Mouse (Mus musculus): Measurements from ENCODE around the gene Thop1. TPM values are rescaled to one million over a fixed set of nuclear protein-coding genes. Genes with fewer than 3 reads are reported as not detected.
"Not testable (repeated sequence)": the region's sequence is repeated elsewhere in the genome, so short reads cannot be mapped to it uniquely, and the experiment has no call there.

Gene Thop1
- polyA plus RNA-seq, 1 experiment from 2014 or later = 20.1 TPM

DNA sequence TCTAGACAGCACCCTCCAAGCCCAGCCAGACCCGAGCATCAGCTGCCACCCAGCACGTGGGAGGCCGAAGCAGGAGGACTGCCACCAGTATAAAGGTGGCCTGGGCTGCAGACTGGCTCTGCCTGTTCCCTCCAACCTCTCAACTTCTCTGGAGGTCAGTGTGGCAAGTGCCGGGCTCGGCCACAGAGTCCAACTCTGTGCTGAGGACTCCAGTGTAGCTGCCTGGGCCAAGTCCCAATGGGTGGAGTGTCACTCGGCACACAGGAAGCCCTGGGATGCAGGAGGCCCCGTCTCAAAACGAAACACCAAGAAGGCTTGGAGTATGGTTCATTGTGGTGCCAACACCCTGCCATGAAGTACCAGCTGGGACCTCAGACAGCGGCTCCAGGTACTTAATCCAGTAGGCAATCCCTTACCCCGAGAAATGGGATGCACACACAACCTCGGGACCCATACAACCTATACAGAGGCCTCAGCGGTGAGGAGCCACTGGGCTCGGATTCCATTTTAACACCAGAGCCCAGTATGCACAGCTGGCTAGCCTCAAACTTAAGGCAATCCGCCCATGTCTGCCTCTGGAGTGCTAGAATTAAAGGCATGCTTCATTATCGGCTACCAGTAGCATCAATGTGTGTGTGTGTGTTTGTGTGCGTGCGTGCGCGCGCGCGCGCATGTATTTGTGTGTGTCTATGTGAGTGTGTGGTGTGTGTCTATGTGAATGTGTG, 12.3 kb upstream of the Thop1 start:
- no peak for DNase-seq (ENCODE audit: low spot score)

DNA sequence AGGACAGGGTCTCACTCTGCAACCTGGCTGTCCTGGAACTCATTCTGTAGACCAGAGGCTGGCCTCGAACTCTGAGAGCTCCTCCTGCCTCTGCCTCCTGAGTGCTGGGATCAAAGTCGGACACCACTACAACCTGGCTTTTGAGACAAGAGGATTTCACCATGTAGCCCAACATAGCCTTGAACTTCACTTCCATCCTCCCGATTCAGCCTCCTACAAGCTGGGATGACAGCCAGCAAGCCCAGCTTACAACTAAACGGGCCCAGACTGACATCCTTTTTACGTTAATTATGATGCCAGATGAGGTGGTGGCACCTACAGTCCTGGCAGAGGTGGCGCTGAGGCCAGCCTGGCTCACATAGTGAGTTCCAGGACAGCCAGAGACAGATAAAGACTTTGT, 10.9 kb upstream of the Thop1 start:
- no peak for DNase-seq (ENCODE audit: low spot score)

DNA sequence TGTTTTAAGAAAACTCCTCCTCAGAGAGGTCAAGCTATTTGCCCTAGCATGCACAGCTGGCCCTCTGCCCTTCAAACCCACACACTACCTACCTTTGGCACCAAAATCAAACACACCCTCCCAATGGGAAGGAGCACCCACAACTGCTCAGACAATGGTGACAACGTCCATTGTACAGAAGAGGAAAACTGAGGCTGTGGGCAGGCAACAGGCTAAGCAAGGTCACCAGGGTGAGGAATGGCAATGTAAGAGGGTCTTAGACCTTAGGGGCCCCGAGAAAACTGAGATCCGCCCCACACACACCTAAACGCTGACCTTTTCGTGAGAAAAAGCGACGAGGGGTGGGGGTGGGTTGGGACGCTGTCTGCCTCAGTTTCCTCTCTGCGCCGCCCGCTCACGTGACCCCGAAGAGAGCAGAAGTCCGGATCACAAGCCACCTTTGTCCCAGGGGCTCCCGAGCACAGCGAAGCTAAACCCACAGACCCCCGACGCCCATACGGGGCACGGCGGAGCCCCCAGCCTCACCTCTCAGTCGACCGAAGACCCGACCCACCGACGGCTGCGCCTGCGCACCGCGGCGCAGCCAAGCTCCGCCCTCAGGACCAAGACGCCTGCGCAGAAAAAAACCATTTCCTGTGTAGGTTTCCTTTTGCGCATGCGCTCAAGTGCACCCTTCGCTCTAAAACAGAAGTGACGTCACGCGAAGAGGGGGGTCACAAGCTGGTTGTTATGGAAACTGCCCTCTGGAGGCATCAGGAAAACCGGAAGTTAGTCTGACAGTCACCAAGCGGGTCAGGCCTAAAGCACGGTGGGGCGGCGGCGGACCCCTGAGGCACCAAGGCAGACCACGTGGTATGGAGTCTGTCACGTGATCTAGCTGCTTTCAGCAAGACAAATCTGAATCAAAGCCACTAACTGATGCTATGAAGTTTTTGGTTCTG, 10.0 kb upstream of the Thop1 start, which contains the start of gene Sgta:
TSS of gene Sgta (minus strand) at position 579 of the 941 bp plus-strand sequence.
- DNase-seq (ENCODE audit: low spot score) = peak; percentile 99

DNA sequence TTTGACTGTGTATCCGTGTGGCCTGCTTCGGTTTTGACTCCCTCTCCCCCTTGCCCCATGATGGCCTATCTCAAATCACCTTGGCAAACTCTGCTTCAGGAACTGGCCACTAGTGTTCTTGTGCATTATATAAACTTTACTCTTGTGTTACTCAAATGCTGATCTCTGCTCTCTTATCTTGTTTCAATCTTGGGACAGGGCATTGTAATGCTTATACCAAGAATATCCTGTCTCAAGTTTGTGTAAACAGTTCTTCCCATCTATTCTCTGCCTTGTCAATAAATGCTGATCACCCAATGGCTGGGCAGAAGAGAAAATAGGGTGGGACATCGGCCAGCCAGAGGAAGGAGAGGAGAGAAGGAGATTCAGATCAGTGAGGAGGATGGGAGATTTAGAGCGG, 7.1 kb upstream of the Thop1 start:
- DNase-seq (ENCODE audit: low spot score) = no peak

DNA sequence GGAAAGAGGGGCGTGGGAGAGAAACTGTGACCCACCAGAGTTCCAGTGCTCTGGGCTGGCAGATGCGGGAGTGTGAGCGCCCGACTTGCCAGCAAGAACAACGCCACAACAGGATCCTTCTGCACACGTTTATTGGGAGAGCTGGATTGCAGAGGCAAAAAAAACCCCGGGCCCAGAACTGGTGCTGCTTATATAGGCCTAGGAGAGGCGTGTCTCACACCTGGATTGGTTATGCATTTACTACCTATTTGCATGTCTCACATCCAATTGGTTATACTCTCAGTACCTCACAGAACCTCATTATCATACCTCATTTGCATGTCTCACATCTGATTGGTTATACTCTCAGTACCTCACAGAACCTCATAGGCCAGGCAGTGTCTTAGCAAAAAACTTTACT, 5.3 kb upstream of the Thop1 start:
- not testable (repeated sequence) for DNase-seq (ENCODE audit: low spot score)

DNA sequence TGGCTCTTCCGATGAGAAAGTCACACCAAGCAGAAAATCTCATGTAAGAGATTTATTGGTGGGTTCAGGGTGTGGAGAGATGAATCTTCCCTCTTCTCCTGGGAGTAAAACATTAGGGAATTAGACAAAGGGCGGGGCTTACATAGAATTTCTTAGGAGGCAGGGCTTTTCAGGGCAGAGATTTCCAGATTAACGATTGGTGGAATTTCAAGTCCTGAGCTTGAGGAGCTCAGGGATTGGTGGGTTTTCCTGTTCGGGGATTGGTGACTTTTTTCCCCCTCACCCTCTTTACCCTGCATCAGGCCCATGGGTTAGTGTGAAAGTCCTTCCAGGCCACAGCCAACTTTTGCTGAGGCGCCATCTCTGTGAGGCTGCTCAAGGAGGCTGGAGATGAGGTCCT, 1.1 kb upstream of the Thop1 start:
- no peak for DNase-seq (ENCODE audit: low spot score)

DNA sequence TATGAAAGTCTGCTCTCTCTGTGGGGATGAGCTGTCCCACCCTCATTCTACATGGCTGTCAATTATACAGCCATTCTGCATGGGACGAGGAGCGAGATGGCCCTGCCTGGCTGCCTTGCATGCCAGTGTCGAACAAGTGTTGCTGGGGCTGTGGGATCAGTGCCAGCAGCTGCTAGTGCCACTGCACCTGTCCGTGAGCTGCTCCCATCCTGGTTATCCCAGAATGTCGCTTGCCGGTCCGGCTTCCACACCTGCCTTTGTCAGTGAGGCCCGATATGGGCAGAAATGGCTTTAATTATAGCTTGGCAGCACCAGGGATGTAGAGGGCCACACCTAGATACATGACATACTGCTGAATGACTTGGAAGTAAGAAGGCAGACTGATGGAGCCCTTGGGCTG, 2.5 kb downstream of the Thop1 start:
- DNase-seq (ENCODE audit: low spot score) = no peak

DNA sequence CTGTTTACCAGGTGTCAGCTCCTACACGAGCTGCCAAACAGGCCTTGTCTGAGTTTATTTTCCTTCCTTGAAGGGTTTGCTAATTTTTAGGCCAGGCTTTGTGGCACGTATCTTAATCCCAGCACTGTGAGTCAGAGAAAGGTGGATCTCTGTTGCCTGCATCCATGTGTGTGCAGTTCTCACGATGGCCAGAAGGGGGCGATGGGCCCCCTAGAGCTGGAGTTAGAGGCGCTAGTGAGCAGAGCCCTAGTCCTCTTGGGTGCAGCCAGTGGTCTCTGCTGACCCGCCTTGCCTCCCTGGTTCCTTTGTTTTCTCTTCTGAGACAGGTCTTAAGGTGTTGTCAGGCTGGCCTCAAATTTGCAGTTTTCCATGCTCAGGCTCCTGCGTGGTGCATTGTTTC, 3.6 kb downstream of the Thop1 start:
- peak; percentile 30 for DNase-seq (ENCODE audit: low spot score)

DNA sequence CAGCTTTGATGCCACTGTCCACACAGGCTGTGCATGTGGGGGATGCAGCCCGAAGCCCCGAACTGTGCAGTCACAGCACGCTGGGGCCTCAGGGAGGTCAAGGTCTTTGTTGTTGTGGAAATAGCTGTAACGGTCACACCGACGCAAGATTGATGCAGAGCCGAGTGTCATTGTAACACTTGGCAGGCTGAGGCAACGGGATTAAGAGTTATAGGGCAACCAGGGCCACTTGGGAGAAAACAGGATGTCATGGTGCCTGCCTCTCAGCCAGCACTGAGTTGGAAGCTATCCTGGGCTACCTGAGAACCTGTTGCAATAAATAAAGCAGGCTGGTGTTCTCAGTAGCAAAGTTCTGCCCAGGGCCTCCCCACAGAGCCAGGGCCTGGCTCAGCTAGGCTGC, 5.9 kb downstream of the Thop1 start:
- DNase-seq (ENCODE audit: low spot score) = no peak

DNA sequence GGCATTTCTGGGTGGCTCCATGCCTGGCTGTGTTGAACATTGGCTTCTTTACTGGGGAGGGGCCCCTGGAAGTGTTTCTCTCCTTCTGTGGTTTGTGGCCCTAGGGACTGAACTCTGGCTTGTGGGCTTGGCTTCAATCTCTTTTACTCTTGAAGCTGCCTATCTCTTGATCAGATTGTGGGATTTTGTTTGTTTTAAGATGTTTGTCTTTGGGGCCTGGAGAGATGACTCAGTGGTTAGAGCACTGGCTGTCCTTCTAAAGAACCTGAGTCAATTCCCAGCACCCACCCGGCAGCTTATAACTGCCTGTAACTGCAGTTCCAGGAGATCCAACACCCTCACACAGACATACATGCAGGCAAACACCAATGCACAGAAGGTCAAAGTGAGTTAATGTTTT, 6.5 kb downstream of the Thop1 start:
- DNase-seq (ENCODE audit: low spot score) = no peak

DNA sequence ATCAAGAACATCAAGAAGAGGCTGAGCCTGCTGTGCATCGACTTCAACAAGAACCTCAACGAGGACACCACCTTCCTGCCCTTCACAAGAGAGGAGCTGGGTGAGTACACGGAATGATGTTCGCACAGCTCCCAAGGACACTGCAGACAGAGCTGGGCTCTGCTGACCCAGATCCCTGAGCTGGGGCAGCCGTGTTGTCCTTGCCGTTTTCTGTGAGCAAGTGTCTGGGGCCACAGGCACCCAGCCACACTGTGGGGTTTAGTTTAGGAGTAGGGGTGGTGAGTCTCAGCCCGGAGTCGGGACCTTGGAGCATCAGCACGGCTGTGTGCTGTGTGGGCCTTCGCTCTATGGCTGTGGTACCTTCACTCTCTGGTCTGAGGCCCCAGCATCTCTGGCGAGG, 8.1 kb downstream of the Thop1 start:
- no peak for DNase-seq (ENCODE audit: low spot score)

DNA sequence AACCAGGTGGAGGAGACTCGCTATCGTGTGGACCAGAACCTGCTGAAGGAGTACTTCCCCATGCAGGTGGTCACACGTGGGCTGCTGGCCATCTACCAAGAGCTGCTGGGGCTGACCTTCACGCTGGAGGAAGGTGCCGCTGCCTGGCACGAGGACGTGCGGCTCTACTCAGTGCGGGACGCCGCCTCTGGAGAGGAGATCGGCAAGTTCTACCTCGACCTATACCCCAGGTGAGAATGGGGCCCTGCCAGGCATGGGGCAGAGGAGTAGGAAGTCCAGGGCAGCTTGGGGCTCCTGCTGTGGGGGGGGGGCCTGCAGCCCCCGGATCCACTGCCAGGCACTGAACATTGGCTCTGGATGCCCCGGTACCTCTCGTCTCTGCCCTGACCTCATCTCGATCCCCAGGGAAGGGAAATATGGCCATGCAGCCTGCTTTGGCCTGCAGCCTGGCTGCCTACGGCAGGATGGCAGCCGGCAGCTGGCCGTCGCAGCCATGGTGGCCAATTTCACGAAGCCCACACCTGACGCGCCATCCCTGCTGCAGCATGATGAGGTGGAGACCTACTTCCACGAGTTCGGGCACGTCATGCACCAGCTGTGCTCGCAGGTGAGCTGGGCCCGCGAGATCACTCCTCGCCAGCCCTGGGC, 10.3 kb downstream of the Thop1 start:
- DNase-seq (ENCODE audit: low spot score) = no peak

DNA sequence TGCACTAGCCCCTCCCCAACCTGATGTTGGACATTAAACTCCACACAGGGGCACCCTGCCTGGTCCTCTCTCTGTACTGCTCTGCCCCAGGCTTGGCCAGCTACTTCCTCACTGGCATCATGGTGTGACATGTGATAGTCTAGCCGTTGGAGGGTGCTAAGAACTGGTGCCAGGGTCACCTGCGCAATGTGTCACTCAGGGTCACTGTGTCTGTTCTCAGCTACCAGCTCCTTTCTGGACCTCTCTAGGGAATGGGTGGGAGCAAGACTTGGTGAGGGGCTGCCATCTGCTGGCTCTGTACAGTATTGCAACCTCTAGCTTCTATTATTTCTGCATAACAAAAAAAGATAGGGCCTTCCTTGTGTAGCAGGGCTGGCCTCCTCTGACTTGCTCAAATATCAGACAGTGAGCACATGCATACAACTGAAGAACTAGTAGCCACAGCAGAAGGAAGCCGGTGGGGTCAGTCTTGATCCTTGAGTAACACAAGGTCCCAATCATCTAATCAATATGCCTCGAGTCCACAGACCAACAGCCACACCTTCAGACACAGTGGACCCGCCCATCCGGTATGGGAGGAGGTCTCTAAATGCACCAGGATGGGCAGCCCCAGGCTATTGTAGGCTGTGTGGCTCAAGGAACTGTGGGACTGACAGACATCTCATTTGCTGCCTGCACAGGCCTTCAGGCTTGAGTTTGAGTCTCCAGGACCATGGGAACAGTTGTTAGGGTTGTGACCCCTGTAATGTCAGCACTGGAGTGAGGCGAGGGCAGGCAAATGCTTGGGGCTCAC, 12.5 kb downstream of the Thop1 start:
- peak; percentile 71 for DNase-seq (ENCODE audit: low spot score)

DNA sequence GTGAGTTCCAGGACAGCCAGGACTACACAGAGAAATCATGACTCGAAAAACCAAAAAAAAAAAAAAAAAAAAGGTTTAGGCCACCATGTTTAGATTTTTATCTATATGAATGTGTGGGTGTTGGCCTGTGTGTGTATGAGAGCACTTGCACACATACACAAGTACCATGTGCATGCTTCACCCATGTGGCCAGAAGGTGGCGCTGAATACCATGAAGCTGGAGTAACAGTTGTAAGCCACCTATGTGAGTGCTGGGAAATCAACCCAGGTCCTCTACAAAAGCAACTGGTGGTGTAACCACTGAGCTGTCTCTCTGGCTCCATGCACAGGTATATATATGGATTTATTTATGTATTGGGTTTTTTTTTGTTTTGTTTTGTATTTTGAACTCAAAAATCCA, 17.2 kb downstream of the Thop1 start:
- peak; percentile 39 for DNase-seq (ENCODE audit: low spot score)

DNA sequence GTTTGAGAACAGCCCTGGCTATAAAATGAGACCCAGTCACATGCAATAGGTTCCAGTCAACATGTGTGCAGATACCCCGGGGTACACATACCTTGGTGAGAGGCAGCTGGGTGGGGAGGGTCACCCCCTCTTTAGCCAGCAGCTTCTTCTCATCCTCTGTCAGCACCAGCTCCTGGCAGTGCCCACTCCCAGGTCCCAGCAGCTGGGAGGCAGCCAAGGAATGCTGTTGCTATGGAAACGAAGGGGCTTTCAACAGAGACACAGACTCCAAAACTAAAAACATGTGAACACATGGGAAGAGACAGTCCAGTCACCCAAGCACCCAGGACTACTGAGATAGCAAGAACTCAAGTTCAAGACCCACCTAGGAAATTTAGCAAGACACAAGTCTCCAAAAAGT, 19.4 kb downstream of the Thop1 start:
- DNase-seq (ENCODE audit: low spot score) = no peak

DNA sequence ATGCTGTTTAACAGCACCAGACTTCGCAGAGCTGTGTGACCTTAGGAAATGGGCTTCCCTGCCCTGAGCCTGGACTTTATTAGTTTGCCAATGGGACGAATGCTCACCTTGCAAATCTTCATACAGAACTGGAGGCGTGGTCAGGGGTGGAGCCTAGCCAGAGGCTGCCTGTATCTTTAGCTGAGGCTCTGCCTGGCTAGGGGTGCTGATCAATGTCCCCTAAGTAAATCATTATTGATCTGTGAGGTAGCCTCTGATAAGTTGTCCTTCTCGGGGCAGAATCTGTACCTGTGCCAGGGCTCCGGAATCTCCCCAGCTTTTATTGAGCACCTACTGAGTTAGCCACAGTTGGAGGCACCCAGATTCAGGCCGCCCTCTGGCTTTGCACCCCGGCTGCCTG, 20.8 kb downstream of the Thop1 start:
- no peak for DNase-seq (ENCODE audit: low spot score)

DNA sequence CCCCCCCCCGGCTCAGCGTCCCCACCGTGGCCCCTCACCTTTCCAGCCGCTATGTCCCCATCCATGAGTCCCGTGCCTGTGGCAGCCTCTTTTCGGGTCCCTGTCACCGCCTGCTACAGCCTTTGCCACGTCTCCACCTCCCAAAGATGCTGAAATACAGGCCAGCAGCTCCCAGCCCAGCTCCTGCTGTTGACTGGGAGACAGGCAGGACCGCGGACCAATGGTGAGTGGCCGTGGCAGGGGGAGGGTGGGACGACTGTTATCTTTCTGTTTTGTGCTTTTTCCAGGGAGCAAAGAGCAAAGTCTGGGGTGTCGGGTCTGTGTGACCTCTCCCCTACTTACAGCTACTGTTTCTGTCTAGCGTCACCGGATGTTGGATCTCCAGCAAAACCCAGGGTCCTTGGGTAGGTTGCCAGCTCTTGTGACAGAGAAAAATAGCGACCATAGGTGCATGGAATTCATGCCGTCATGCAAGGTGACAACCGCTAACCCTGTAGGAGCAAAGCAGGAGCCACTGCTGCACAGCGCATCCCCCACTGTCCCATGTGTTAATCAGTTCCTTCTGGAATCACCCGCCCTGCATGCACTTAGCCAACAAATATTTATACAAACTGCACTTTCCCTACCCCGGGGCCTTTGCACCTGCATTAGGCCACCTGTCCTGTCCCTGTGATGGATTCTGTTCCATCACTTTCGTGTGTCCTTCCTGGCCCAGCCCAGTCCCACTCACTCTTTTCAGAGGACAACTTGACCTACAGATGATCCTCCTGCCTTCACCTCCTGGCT, 22.8 kb downstream of the Thop1 start:
- no peak for DNase-seq (ENCODE audit: low spot score)

DNA sequence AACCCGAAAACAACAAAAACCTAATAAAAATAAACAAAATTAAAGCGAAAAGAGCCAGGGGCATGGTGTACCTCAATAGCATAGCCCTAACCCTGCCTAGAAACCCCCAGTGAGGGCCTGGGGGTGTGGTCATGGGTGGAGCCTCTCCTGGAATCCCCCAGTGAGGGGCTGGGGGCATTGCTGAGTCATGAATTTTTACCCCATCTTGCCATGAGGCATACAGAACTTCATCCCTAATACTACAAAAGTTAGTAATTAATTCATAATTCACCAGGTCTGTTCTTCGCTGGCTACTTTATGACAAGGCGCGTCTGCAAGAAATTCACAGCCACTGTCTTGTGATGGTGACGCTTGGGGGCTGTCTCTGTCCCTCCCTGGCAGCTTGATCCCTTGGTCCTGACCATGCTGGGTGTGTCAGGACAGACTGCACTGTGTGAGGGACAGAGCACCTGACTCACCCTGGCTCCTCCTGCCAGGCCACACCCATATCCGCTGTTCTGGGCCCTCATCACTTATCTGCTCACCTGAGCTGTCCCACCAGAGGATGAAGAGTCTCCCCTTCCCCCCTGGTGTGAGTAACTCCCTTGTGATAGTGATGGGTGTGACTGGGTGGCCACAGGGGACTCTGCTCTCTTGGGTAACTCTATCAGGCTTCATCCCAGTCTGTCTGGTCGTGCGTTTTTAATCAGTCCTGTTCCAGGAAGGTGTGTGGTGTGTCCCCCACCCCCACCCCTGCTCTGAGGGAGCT, 25.3 kb downstream of the Thop1 start:
- no peak for DNase-seq (ENCODE audit: low spot score)

DNA sequence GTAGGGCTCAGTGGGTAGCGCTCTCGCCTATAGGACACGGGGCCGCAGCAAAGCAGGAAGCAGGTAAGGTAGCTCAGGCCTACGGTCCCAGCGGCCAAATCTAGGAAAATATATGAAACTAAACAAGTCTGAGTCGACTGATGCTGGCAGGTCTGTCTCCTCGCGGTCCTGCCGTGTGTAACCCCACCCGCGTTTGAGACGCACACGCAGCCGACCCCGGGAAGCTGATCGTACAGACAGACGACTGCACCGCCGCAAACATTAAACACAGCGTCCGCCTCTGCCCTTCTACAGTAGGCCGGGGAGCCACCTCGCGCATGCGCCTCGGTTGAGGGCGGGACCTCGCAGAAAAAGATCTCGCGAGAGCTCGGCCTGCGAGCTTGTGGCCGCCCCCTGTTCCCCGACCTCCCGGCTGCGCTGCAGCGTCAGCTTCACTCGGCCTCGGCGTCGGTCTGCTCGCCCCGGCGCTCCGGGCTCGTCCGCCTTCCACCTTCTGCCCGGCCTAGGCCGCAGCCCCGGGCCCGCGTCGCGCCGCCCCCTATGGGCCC, 35.8 kb downstream of the Thop1 start, which contains the start of gene Map2k2:
TSS of gene Map2k2 (plus strand) at position 351 of the 548 bp plus-strand sequence.
- peak; percentile 99 for DNase-seq (ENCODE audit: low spot score)

Data from thymus, postnatal 0 days (tissue).